Comparison of ENCODE assay signal across 8 mouse cellular contexts in the genomic region with DNA sequence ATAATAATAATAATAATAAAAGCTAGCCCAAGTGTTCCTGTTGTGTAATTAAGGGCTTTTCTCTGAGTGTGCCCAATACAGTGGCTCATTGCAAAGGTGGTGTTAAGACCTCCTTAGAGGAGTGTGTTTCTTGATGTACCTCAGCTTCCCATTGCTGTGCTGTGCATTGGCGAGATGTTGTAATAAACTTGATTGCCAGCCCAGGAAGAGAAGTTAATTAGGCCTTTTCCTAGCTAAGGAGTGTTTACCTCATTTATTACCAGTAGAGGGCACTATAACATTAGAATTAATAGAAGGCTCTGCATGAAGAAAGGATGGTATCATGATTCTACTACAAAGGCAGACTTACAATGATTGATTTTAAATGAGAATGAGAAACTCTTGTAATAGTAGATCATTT. TPM values are rescaled to one million over a fixed set of nuclear protein-coding genes. Genes with fewer than 3 reads are reported as not detected.
DNase-seq lines count a peak whose midpoint lies in the region; ATAC-seq lines count a peak whose summit lies in the region.
"Had no signal": no experiment of that assay in that cellular context is flagged by ENCODE, and none has a peak within 500 bp of the region (broad histone marks: within the 10 kb centered on the region; RNA-seq: fewer than 3 reads in every experiment).

No protein-coding gene starts in this region.

- 5% methylated on average over 1 of the region's 1 CpGs for WGBS in midbrain, embryonic 16.5 days

- ATAC-seq in midbrain, embryonic 16.5 days, result 0 out of 2 replicates have a peak, but pooled peaks have one; percentile 36

- no peaks in the 10 kb centered on the region for H3K27me3 ChIP-seq in midbrain, embryonic 16.5 days (ENCODE audit: control insufficient read depth, insufficient read depth, low read depth, low read length)
- H3K27me3 ChIP-seq: heart, embryonic 12.5 days had no signal

- H3K27ac ChIP-seq in midbrain, embryonic 16.5 days (ENCODE audit: low read length), result no peak overlapping the region

- H3K9ac ChIP-seq in midbrain, embryonic 16.5 days (ENCODE audit: low read depth, low read length), result no peak overlapping the region
- H3K9ac ChIP-seq: heart, embryonic 12.5 days had no signal

- H3K4me3 ChIP-seq in midbrain, embryonic 16.5 days (ENCODE audit: low read depth, low read length), result no peak overlapping the region
- H3K4me3 ChIP-seq: heart, embryonic 12.5 days had no signal

- H3K9me3 ChIP-seq in midbrain, embryonic 16.5 days (replicated peaks; ENCODE audit: control insufficient read depth, low read length, poor library complexity, severe bottlenecking), result no peaks in the 10 kb centered on the region
- H3K9me3 ChIP-seq: heart, embryonic 12.5 days had no signal

- no peaks in the 10 kb centered on the region for H3K36me3 ChIP-seq in midbrain, embryonic 16.5 days (ENCODE audit: control insufficient read depth, insufficient read depth, low read length)
- H3K36me3 ChIP-seq: heart, embryonic 12.5 days had no signal

- H3K4me1 ChIP-seq in midbrain, embryonic 16.5 days (ENCODE audit: control insufficient read depth, insufficient read depth, low read length), result no peaks in the 10 kb centered on the region
- H3K4me1 ChIP-seq: heart, embryonic 12.5 days had no signal

- DNase-seq in kidney, postnatal 14 days, result peak; percentile 0
- no peak for DNase-seq in kidney, postnatal 10 days
- peak; percentile 11 for DNase-seq in MEL-GATA-1-ER (ENCODE audit: extremely low read depth, low read depth)
- peak; percentile 7 for DNase-seq in embryo, embryonic 10 days (ENCODE audit: low spot score)
- DNase-seq in urinary bladder, postnatal 36 days (ENCODE audit: low spot score in 2 of 2), result no peak
- DNase-seq in layer of hippocampus, adult 11-12 months (ENCODE audit: low spot score), result no peak

- H3K4me2 ChIP-seq in midbrain, embryonic 16.5 days (ENCODE audit: low read length), result no peak overlapping the region
- H3K4me2 ChIP-seq: heart, embryonic 12.5 days had no signal

RNA-seq across cellular contexts. Expression of gene Gm6812, which starts 57.9 kb away (rescaled TPM):
- not detected in 2 replicates for polyA plus RNA-seq in midbrain, embryonic 16.5 days (2015; fragmentation: Nextera tagmentation; extraction: Ambion mirVana)
- polyA plus RNA-seq: heart, embryonic 12.5 days had no signal

Comparison
In these comparisons a context has a peak if more than half of its experiments do, and no peak if none do; other contexts are left out.
1. DNase-seq: peak in kidney, postnatal 14 days (single experiment), MEL-GATA-1-ER (single experiment) and embryo, embryonic 10 days (single experiment); none in kidney, postnatal 10 days (single experiment), urinary bladder, postnatal 36 days (0 of 2) and layer of hippocampus, adult 11-12 months (single experiment).